Mouse (Mus musculus): ENCODE results near the gene Ugt3a2.

The Ugt3a2 gene

GRCm38 (mm10) chr15:9335341-9335740, at the start of gene Ugt3a2:
Gene Ugt3a2 (plus strand): TSS chr15:9335550.
- DNase-seq: no peak

GRCm38 (mm10) chr15:9289660-9290059, 45.7 kb upstream of the Ugt3a2 start:
- DNase-seq: no peak

GRCm38 (mm10) chr15:9305978-9306692, 29.2 kb upstream of the Ugt3a2 start:
- no peak for DNase-seq

- DNase-seq: no peak
Measured at GRCm38 (mm10) chr15:9334596-9334995, 754 bp upstream of the Ugt3a2 start.

- DNase-seq: no peak
Measured at GRCm38 (mm10) chr15:9336616-9337015, 1.3 kb downstream of the Ugt3a2 start.

- no peak for DNase-seq
Measured at GRCm38 (mm10) chr15:9337021-9337420, 1.7 kb downstream of the Ugt3a2 start.

GRCm38 (mm10) chr15:9348739-9349138, 13.4 kb downstream of the Ugt3a2 start:
- DNase-seq: no peak

- DNase-seq: no peak
Measured at GRCm38 (mm10) chr15:9362801-9363200, 27.5 kb downstream of the Ugt3a2 start.

- DNase-seq: no peak
Measured at GRCm38 (mm10) chr15:9368774-9369173, 33.4 kb downstream of the Ugt3a2 start.

GRCm38 (mm10) chr15:9376281-9376680, 40.9 kb downstream of the Ugt3a2 start:
- no peak for DNase-seq

GRCm38 (mm10) chr15:9409475-9409874, 74.1 kb downstream of the Ugt3a2 start:
- no peak for DNase-seq
